Mouse (Mus musculus): Measurements from ENCODE around the gene Ddx50. TPM values are rescaled to one million over a fixed set of nuclear protein-coding genes. Genes with fewer than 3 reads are reported as not detected.

Ddx50 gene
- polyA plus RNA-seq, 1 experiment from 2014 or later: 130 TPM

DNA sequence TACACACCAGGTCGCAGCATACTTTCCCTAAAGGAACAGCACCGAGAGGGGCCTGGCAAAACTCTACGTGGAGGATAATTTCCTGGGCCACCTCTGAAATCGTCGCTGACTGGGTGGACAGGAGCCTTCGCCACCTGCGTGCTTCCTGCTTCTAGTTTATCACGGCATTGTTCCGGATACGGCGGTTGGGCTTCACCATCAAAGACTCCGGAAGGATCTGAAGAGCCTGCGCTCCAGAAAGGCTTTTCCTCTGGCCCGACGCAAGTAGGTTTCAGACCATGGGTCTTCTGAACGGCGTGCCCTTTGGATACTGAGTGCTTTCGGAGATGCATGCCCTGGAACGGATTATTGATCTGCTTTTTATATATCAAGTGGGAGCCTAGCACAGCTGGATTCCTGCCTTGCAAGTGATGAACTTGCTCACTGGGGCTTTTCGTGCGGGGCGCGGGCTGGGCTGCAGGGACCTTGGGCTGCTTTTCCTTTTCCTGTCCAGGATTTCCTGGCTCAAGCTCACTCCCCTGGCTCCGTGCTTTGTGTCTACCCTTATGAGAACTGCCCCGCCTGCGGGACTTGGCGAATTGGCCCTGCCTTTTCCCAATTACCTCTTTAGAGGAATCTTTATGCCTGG lies 14.1 kb upstream of the Ddx50 start:
- no peaks in the 10 kb centered on the region for H3K27me3 ChIP-seq
- H3K9ac ChIP-seq: no peak overlapping the region
- H3K9me3 ChIP-seq (replicated peaks): no peaks in the 10 kb centered on the region
- WGBS: 57% methylated on average over 27 of the region's 27 CpGs
- no peaks in the 10 kb centered on the region for H3K4me1 ChIP-seq
- no peak for ATAC-seq (ENCODE audit: low FRiP score)
- H3K27ac ChIP-seq: no peak overlapping the region
- H3K4me3 ChIP-seq: no peak overlapping the region
- H3K36me3 ChIP-seq: no peaks in the 10 kb centered on the region
- no peak overlapping the region; the same call in 1 of the 2 replicates for H3K4me2 ChIP-seq (replicated peaks)

DNA sequence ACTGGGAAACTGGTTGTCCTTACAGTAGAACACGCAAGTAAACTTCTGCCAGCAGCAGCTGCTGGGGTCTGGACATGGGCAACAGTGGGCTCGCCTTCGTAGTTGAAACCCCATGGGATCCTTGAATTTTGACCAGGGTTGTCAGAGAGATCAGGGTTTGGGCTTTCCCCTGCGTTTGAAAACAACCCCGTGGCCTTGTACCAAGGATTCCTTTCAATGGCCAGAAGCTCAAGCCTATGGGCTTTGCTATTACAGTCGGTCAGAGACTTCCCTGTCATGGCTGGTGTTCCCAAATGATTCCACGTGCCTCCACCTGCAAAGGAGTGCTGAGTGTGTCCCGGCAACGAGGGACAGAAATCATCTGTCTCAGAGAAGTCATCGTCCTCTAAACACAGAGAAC lies 13.2 kb upstream of the Ddx50 start:
- Histone ChIP-seq H3K4me3 (no peak overlapping the region), H3K4me1 (no peaks in the 10 kb centered on the region), H3K4me2 (replicated peaks) (no peak overlapping the region), H3K9ac (no peak overlapping the region), H3K27me3 (no peaks in the 10 kb centered on the region), H3K9me3 (replicated peaks) (no peaks in the 10 kb centered on the region), H3K36me3 (no peaks in the 10 kb centered on the region), H3K27ac (no peak overlapping the region)
- no peak for ATAC-seq (ENCODE audit: low FRiP score)
- WGBS: 84% methylated on average over 10 of the region's 10 CpGs

DNA sequence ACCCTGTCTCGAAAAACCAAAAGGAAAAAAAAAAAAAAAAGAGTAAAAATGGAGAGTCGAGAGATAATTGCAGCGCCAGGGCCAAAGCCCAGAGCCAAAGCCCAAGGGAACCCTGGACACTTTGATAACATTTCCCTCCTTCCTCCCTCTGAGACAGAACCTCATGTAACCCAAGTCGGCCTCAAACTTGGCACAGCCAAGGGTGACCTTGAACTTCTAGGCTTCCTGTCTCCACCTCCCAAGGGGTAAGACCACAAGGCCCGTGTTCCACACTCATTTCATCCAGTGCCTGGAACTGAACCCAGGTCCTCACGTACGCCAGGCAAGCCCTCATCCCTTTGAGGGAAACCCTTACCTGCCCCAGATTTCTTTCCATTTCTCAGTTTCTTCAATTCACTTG lies 5.7 kb upstream of the Ddx50 start:
- 90% methylated on average over 7 of the region's 7 CpGs for WGBS
- Histone ChIP-seq H3K4me3 (no peak overlapping the region), H3K4me1 (no peaks in the 10 kb centered on the region), H3K27ac (no peak overlapping the region), H3K27me3 (no peaks in the 10 kb centered on the region; the same call in 1 of the 2 replicates), H3K9me3 (replicated peaks) (no peaks in the 10 kb centered on the region), H3K4me2 (replicated peaks) (no peak overlapping the region), H3K36me3 (no peaks in the 10 kb centered on the region), H3K9ac (no peak overlapping the region)
- ATAC-seq (ENCODE audit: low FRiP score): no peak

DNA sequence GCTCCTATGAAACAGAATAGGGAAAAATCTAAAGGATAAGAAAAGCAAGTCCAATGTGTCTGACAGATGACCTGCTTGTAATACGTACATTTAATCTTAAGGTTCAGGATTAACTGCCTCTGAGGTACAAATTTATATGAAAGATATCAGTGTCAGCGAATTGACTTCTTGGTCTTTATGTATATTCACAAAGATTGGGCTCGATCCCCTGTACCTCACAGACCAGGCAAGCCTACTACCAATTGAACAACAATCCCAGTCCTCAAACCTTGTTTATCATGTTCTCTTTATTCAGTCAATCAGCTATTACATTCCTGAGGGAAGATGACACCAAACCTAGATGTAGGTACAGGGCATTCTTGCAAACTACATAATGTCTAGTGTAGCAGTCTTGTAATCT lies 943 bp upstream of the Ddx50 start:
- 27% methylated on average over 3 of the region's 3 CpGs for WGBS
- Histone ChIP-seq H3K4me1 (peaks cover 12% of the 10 kb centered on the region), H3K4me2 (replicated peaks) (peak overlapping the region; percentile 79), H3K9ac (peak overlapping the region; percentile 65), H3K36me3 (no peaks in the 10 kb centered on the region), H3K27me3 (no peaks in the 10 kb centered on the region; the same call in 1 of the 2 replicates), H3K9me3 (replicated peaks) (no peaks in the 10 kb centered on the region), H3K27ac (peak overlapping the region; percentile 92), H3K4me3 (peak overlapping the region; percentile 72)
- ATAC-seq (ENCODE audit: low FRiP score): no peak

DNA sequence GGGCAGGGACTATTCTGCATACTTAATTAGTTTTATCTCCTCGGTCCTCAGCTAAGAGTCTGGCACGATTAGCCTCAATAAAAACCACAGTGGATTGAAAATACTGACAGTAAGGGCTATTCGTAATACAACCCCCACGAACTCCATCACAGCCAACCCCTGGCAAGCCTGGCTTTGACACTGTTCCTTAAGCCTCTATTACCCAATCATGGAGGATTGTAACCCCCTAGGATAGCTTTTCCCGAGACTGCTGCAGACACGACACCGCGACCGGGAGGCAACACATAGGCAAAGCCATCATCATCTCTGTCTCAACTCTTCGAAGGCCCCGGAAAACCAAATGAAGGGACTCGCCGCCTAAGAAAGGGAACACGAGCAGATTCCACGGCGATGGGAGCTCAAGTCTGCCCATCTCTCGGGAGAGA lies 648 bp downstream of the Ddx50 start:
- Histone ChIP-seq H3K4me1 (peaks cover 12% of the 10 kb centered on the region), H3K36me3 (peaks cover 13% of the 10 kb centered on the region), H3K4me2 (replicated peaks) (peak overlapping the region; percentile 79), H3K9ac (peak overlapping the region; percentile 90), H3K27me3 (no peaks in the 10 kb centered on the region; the same call in 1 of the 2 replicates), H3K9me3 (replicated peaks) (no peaks in the 10 kb centered on the region), H3K4me3 (peak overlapping the region; percentile 72), H3K27ac (peak overlapping the region; percentile 92)
- ATAC-seq (ENCODE audit: low FRiP score): no peak
- WGBS: under 1% methylated on average over 17 of the region's 17 CpGs

DNA sequence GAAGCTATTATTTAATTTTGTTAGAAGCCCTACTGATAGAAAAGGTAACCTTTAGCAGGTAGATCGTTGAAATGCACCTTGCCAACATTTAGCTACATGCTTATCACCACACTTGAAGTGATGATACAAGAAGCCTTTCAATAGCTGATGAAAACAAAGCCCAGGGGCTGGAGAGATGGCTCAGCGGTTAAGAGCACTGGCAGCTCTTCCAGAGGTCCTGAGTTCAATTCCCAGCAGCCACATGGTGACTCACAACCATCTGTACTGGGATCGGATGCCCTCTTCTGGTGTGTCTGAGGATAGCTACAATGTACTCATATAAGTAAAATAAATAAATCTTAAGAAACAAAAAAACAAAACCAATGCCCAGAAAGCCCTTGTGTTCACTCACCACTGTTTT lies 46.9 kb downstream of the Ddx50 start:
- 88% methylated on average over 3 of the region's 3 CpGs for WGBS
- no peak overlapping the region for H3K4me2 ChIP-seq (replicated peaks)
- H3K4me3 ChIP-seq: no peak overlapping the region
- H3K27me3 ChIP-seq: no peaks in the 10 kb centered on the region
- ATAC-seq (ENCODE audit: low FRiP score): no peak
- H3K9ac ChIP-seq: no peak overlapping the region
- H3K9me3 ChIP-seq (replicated peaks): no peaks in the 10 kb centered on the region
- H3K36me3 ChIP-seq: no peaks in the 10 kb centered on the region
- H3K27ac ChIP-seq: no peak overlapping the region
- peaks cover 15% of the 10 kb centered on the region for H3K4me1 ChIP-seq

DNA sequence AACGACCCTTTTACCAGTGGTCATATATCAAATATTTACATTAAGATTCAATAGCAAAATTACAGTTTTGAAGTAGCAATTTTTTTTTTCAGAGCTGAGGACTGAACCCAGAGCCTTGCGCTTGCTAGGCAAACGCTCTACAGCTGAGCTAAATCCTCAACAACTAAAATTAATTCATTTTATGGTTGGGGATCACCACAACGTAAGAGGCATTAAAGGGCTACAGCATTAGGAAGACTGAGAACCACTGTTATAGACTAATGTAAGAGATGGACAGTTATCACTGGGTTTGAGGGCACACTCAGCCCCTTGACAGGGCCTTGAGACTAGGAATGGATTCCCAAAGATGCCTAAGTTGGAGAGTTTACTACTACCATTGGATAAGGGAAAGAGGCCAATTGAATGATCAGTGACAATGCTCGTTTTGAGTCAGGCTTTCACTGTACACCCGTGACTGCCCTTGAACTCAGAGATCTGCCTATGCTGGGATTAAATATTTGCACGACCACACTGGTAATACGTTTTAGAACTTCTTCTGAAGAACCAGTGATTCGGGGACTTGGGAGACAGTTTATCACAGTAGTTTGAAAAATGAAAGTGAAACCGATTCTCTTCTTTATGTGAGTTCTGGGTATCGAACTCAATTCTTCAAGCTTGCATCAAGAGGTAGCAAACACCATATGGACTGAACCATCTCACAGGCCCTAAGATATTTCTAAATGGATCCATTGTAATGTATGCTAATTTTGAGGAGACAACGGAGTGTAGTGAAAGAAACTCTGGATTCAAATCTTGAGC lies 47.6 kb downstream of the Ddx50 start:
- Histone ChIP-seq H3K36me3 (peaks cover 5% of the 10 kb centered on the region), H3K9ac (no peak overlapping the region), H3K9me3 (replicated peaks) (no peaks in the 10 kb centered on the region), H3K27me3 (no peaks in the 10 kb centered on the region), H3K4me2 (replicated peaks) (no peak overlapping the region), H3K4me3 (no peak overlapping the region), H3K27ac (no peak overlapping the region), H3K4me1 (peaks cover 15% of the 10 kb centered on the region)
- 91% methylated on average over 12 of the region's 12 CpGs for WGBS
- ATAC-seq (ENCODE audit: low FRiP score): no peak

DNA sequence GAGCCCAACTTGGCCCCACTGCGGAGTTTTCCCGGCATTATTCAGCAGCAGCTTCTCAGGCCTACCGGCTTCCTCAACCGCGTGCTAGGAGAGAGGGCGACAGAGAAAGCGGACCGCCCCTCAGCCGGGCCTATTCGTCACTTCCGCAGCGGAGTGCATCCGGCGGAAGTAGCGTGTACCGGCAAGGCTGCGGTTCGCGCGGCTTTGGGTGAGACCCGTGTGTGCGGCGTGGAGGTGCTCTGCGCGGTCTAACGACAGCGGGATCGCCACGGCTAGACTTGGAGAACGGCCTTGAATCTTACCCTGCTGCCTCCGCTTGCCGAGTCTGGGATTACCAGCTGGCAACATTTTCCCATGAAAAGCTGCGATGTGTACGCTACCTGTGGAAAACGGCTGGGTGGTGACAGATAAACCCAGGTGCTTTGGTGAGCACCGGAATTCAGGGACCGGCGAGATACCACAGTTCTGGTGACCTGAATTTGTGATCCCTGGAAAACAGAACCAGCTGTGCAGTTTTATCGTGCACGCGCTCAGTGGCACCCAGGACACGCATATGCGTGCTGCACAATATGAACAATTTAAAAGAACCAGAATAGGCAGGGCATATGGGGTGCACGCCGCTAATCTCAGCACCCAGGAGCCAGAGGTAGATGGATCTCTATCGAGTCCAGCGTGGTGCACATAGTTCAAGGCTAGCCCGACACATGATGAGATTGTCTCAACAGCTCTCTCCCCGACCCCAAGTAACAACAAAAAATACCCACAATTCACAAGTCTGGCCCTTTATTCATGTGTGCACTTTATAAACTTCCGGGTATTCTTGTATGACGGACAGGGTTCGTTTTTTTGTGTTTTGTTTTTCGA lies 48.6 kb downstream of the Ddx50 start, which contains the start of gene Ddx21:
Ddx21 (minus strand) TSS at position 105 of the 864 bp plus-strand sequence.
- WGBS: 6% methylated on average over 53 of the region's 53 CpGs
- Histone ChIP-seq H3K4me1 (peaks cover 15% of the 10 kb centered on the region), H3K27ac (peak within 1 kb of the TSS; percentile 46), H3K9me3 (replicated peaks) (no peaks in the 10 kb centered on the region), H3K27me3 (no peaks in the 10 kb centered on the region), H3K4me2 (replicated peaks) (peak within 1 kb of the TSS; percentile 96), H3K9ac (peak within 1 kb of the TSS; percentile 71), H3K4me3 (peak within 1 kb of the TSS; percentile 78), H3K36me3 (peaks cover 15% of the 10 kb centered on the region)
- peak; percentile 98 for ATAC-seq (ENCODE audit: low FRiP score)

DNA sequence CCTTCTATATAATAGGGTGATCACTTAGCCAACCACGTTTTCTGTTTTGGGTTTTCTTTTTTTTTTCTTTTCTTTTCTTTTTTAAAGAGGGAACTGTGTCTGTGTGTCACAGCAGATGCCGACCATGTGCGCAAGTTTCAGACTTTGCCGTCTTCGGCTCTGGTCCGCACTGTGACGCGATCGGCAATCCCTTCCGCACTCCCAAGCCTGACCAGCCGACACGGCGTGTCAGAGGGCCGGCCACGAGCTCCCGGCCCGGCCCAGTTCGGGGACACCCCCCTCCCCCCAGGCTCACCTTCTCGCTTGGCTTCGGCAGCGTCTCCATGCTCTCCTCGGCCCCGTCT lies 49.2 kb downstream of the Ddx50 start:
- Histone ChIP-seq H3K9ac (peak overlapping the region; percentile 71), H3K9me3 (replicated peaks) (no peaks in the 10 kb centered on the region), H3K27ac (peak overlapping the region; percentile 46; the same call in 1 of the 2 replicates), H3K4me1 (peaks cover 15% of the 10 kb centered on the region), H3K36me3 (peaks cover 18% of the 10 kb centered on the region), H3K4me3 (peak overlapping the region; percentile 78), H3K4me2 (replicated peaks) (peak overlapping the region; percentile 96), H3K27me3 (no peaks in the 10 kb centered on the region)
- under 1% methylated on average over 23 of the region's 23 CpGs for WGBS
- peak; percentile 75 for ATAC-seq (ENCODE audit: low FRiP score)

DNA sequence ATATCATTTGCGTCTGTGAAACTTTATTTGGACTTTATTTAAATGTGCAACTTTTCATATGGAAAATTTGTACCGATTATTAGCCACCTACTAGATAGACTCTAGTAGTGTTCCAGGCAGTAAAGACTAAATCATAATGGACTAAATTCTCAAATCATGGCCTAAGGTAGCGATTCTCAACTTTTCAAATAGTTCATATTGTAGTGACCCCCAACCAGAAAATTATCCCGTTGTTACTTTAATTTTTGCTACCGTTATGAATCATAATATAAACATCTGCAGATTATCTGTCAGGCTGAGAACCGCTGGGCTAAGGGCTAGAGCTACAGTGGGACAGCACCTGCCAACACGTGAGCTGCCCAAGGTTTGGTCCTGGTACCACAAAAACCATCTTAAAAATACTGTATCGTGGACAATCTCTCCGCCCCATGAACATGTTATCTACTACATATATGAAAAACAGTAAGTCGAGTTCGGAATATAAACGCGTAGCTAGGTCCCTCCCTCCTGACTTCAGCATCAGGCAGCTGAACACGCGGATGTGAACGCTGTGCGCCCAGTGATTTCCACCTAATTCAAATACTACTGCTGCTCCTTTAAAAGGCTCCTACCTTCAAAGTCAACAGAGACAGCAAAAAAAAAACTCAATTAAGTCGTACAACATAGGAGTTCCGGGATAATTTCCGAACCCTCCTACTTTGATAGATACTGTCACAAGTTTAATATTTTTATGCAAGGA lies 49.8 kb downstream of the Ddx50 start:
- peak overlapping the region; percentile 78 for H3K4me3 ChIP-seq
- H3K27ac ChIP-seq: no peak overlapping the region
- peaks cover 18% of the 10 kb centered on the region for H3K36me3 ChIP-seq
- peaks cover 15% of the 10 kb centered on the region for H3K4me1 ChIP-seq
- H3K9ac ChIP-seq: peak overlapping the region; percentile 71
- H3K27me3 ChIP-seq: no peaks in the 10 kb centered on the region
- no peak for ATAC-seq (ENCODE audit: low FRiP score)
- 12% methylated on average over 20 of the region's 20 CpGs for WGBS
- peak overlapping the region; percentile 96 for H3K4me2 ChIP-seq (replicated peaks)
- H3K9me3 ChIP-seq (replicated peaks): no peaks in the 10 kb centered on the region

DNA sequence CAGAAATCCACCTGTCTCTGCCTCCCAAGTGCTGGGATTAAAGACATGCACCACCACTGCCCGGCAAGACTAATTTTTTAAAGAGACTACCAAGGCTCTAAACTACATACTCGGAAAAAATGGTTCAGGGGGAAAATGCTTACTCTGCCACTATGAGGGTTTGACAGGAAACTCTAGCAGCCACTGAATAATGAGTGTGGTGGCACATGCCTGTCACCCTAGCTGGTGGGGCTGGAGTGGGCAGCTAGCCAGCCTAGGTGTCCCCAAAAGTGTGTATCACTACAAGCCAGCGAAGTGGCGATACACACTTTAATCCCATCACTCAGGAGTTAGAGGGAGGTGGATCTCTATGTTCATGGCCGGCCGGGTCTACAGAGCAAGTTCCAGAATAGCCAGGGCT lies 51.0 kb downstream of the Ddx50 start:
- Histone ChIP-seq H3K4me1 (peaks cover 15% of the 10 kb centered on the region), H3K9ac (no peak overlapping the region), H3K36me3 (peaks cover 22% of the 10 kb centered on the region), H3K4me3 (no peak overlapping the region), H3K4me2 (replicated peaks) (no peak overlapping the region), H3K27ac (no peak overlapping the region), H3K9me3 (replicated peaks) (no peaks in the 10 kb centered on the region), H3K27me3 (no peaks in the 10 kb centered on the region)
- no peak for ATAC-seq (ENCODE audit: low FRiP score)
- 88% methylated on average over 6 of the region's 6 CpGs for WGBS

All from hindbrain, embryonic 12.5 days (tissue).